Mouse (Mus musculus) kidney, embryonic 14.5 days (tissue): Measurements from ENCODE around the gene Zmpste24. TPM values are rescaled to one million over a fixed set of nuclear protein-coding genes. Genes with fewer than 3 reads are reported as not detected.

Experiments used
- ATAC-seq: fragments of 200-750 bp; cut with Nextera tagmentation; 2 replicates; pipeline ENCODE4 v1.8.0; 2017; ENCODE audit warnings: moderate number of reproducible peaks, mild to moderate bottlenecking, moderate TSS enrichment, moderate library complexity; ENCODE audit not compliant: low FRiP score, low TSS enrichment
- H3K27ac ChIP-seq: fragments of 300-500 bp; sonication (generic); 2 replicates; pipeline ENCODE4 v1.5.1; 2014; ENCODE audit warnings: low read depth, mild to moderate bottlenecking, low read length, moderate library complexity, mixed read lengths
- H3K27me3 ChIP-seq: fragments of 300-500 bp; sonication (generic); 2 replicates; pipeline ENCODE4 v1.6.1; 2014; ENCODE audit warnings: mild to moderate bottlenecking, low read length; ENCODE audit not compliant: control insufficient read depth, insufficient read depth
- H3K36me3 ChIP-seq: fragments of 300-500 bp; sonication (generic); 2 replicates; pipeline ENCODE4 v1.6.1; 2014; ENCODE audit warnings: low read length, mixed read lengths; ENCODE audit not compliant: control insufficient read depth, insufficient read depth
- H3K4me1 ChIP-seq: fragments of 300-500 bp; sonication (generic); 2 replicates; pipeline ENCODE4 v1.6.1; 2014; ENCODE audit warnings: low read length, mixed read lengths; ENCODE audit not compliant: control insufficient read depth, insufficient read depth
- H3K4me2 ChIP-seq: fragments of 300-500 bp; sonication (generic); replicated peaks from 2 replicates; pipeline ENCODE4 v1.6.1; 2014; ENCODE audit warnings: low read depth, mild to moderate bottlenecking, low read length
- H3K4me3 ChIP-seq: fragments of 300-500 bp; sonication (generic); 2 replicates; pipeline ENCODE4 v1.5.1; 2014; ENCODE audit warnings: mild to moderate bottlenecking, low read length
- H3K9ac ChIP-seq: fragments of 300-500 bp; sonication (generic); 2 replicates; pipeline ENCODE4 v1.6.1; 2014; ENCODE audit warnings: low read depth, mild to moderate bottlenecking, low read length, moderate library complexity
- H3K9me3 ChIP-seq: fragments of 300-500 bp; sonication (generic); 2 replicates; pipeline ENCODE4 v1.6.1; 2016; ENCODE audit warnings: low read length; ENCODE audit not compliant: control insufficient read depth
- WGBS: fragments of 180-500 bp; shearing (Covaris S2); extraction: QIAGEN DNeasy Blood & Tissue Kit; methylation state at CpG from one replicate; pipeline ENCODE4 v1.1.7; 2014; 5-methylcytosine and 5-hydroxymethylcytosine counted together
- polyA plus RNA-seq: library from polyadenylated mRNA; unstranded; fragments of >200 nt; fragmentation: Nextera tagmentation; extraction: Ambion mirVana; gene quantifications from 2 replicates; pipeline ENCODE4 v1.2.1, GENCODE M21; 2014

The Zmpste24 gene
- polyA plus RNA-seq, 1 experiment from 2014 or later, result 28.5 TPM

- Histone ChIP-seq H3K9me3 (no peaks in the 10 kb centered on the region), H3K36me3 (no peaks in the 10 kb centered on the region), H3K4me2 (0 out of 2 replicates have a peak overlapping the region, but pooled peaks have one; percentile 91), H3K27ac (no peak overlapping the region), H3K9ac (no peak overlapping the region), H3K4me1 (peaks cover 13% of the 10 kb centered on the region), H3K4me3 (0 out of 2 replicates have a peak overlapping the region, but pooled peaks have one; percentile 98), H3K27me3 (no peaks in the 10 kb centered on the region)
- WGBS, result 73% methylated on average over 7 of the region's 7 CpGs
- no peak for ATAC-seq
Measured at GRCm38 (mm10) chr4:121015268-121015659, 82.8 kb downstream of the Zmpste24 start.

DNA sequence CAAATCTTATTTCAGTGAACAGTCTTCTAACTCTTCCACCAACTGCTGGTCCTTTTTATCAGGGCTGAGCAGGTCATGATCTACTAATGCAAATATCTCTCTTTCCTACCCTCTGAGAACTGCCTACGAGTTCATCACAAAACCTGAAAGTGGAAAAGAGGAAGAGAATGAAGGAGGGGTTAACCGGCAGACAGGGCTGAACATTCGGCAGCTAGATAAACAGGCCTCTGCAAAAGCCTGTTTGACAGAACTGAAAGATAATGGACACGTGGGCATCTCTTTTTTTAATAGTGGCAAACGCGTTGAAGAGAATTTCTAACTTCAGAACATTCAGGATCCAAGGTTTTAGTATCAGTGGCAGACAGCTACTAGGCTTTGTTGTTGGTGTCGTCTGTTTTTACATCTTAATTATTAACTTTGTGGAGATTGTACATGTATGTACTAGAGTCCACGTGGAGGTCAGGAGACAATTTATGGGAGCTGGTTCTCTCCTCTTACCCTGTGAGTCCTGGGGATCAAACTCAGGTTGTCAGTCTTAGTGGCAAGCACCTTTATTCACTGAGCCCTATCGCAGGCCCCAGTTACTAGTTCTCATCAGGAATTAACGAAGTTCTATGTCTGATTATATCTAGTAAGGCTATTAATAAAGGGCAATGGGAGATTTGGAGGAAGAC, 83.3 kb downstream of the Zmpste24 start:
- Histone ChIP-seq H3K9me3 (no peaks in the 10 kb centered on the region), H3K27ac (no peak overlapping the region), H3K9ac (no peak overlapping the region), H3K36me3 (no peaks in the 10 kb centered on the region), H3K4me2 (no peak overlapping the region), H3K4me1 (peaks cover 13% of the 10 kb centered on the region), H3K4me3 (no peak overlapping the region), H3K27me3 (no peaks in the 10 kb centered on the region)
- 72% methylated on average over 10 of the region's 10 CpGs for whole genome bisulfite sequencing
- no peak for ATAC-seq

- H3K9ac ChIP-seq, result no peak overlapping the region
- no peaks in the 10 kb centered on the region for H3K9me3 ChIP-seq
- H3K27ac ChIP-seq, result no peak overlapping the region
- H3K27me3 ChIP-seq, result no peaks in the 10 kb centered on the region
- WGBS, result 82% methylated on average over 11 of the region's 11 CpGs
- no peak overlapping the region for H3K4me3 ChIP-seq
- H3K4me2 ChIP-seq, result no peak overlapping the region
- no peak for ATAC-seq
- H3K4me1 ChIP-seq, result peaks cover 10% of the 10 kb centered on the region
- H3K36me3 ChIP-seq, result no peaks in the 10 kb centered on the region
Measured at GRCm38 (mm10) chr4:121010770-121011549, 87.1 kb downstream of the Zmpste24 start.

Other genes with a start within 250 kb of the Zmpste24 start
- gene Rims3, start 243.4 kb downstream of the Zmpste24 start, polyA plus RNA-seq, result 0.21 and 0.31 TPM in 2 replicates
- gene Exo5, start 173.2 kb downstream of the Zmpste24 start, polyA plus RNA-seq, result 25.9 and 29.0 TPM in 2 replicates
- 9.0 and 9.9 TPM in 2 replicates for gene Zfp69, start 146.5 kb downstream of the Zmpste24 start, polyA plus RNA-seq
- gene Smap2, start 81.0 kb downstream of the Zmpste24 start, polyA plus RNA-seq, result 13.5 and 20.2 TPM in 2 replicates
- 1.7 and 3.2 TPM in 2 replicates for gene Col9a2, start 58.9 kb downstream of the Zmpste24 start, polyA plus RNA-seq
- not detected in 2 replicates for gene Tmco2, start 11.0 kb upstream of the Zmpste24 start, polyA plus RNA-seq
- gene Rlf, start 116.8 kb upstream of the Zmpste24 start, polyA plus RNA-seq, result 15.4 and 26.2 TPM in 2 replicates
- gene Gm12888, start 226.7 kb upstream of the Zmpste24 start, polyA plus RNA-seq, result not detected in 2 replicates